ENCODE assay signal across 10 mouse cellular contexts in genomic region chr10:74994863-74995262, GRCm38 (mm10). TPM values are rescaled to one million over a fixed set of nuclear protein-coding genes. Genes with fewer than 3 reads are reported as not detected.
DNase-seq lines count a peak whose midpoint lies in the region; ATAC-seq and TF ChIP-seq lines count a peak whose summit lies in the region.
"Had no signal": no experiment of that assay in that cellular context is flagged by ENCODE, and none has a peak within 500 bp of the region (broad histone marks: within the 10 kb centered on the region; RNA-seq: fewer than 3 reads in every experiment).

No protein-coding gene starts in this region.

- no peaks in the 10 kb centered on the region for H3K9me3 ChIP-seq in kidney, embryonic 14.5 days (ENCODE audit: control insufficient read depth, low read length)
- H3K9me3 ChIP-seq in embryonic facial prominence, embryonic 15.5 days (replicated peaks) = no peaks in the 10 kb centered on the region
- no peaks in the 10 kb centered on the region for H3K9me3 ChIP-seq in hindbrain, postnatal 0 days (ENCODE audit: low read length)
- no peaks in the 10 kb centered on the region for H3K9me3 ChIP-seq in neural tube, embryonic 13.5 days

- DNase-seq in kidney, adult 18-20 months = no peak
- DNase-seq in hindbrain, postnatal 0 days (ENCODE audit: low spot score) = peak; percentile 29
- no peak for DNase-seq in cerebellum, adult 18-20 months
- DNase-seq in cerebellum, adult 11-12 months = no peak
- DNase-seq: lung, adult 2 months had no signal

- no peak overlapping the region for H3K27ac ChIP-seq in kidney, embryonic 14.5 days (ENCODE audit: low read depth, low read length)
- no peak overlapping the region for H3K27ac ChIP-seq in embryonic facial prominence, embryonic 15.5 days (replicated peaks)
- H3K27ac ChIP-seq in hindbrain, postnatal 0 days = no peak overlapping the region
- peak overlapping the region; percentile 52 for H3K27ac ChIP-seq in neural tube, embryonic 13.5 days (replicated peaks)

- H3K9ac ChIP-seq in kidney, embryonic 14.5 days (ENCODE audit: low read depth, low read length) = no peak overlapping the region
- no peak overlapping the region for H3K9ac ChIP-seq in embryonic facial prominence, embryonic 15.5 days
- H3K9ac ChIP-seq in hindbrain, postnatal 0 days (replicated peaks; ENCODE audit: low read length) = no peak overlapping the region
- no peak overlapping the region; the same call in 1 of the 2 replicates for H3K9ac ChIP-seq in neural tube, embryonic 13.5 days

- peak overlapping the region; percentile 39 for H3K4me2 ChIP-seq in kidney, embryonic 14.5 days (replicated peaks; ENCODE audit: low read depth, low read length)
- peak overlapping the region; percentile 49 for H3K4me2 ChIP-seq in embryonic facial prominence, embryonic 15.5 days (replicated peaks)
- H3K4me2 ChIP-seq in hindbrain, postnatal 0 days (ENCODE audit: low read depth, low read length) = peak overlapping the region; percentile 45; the same call in 1 of the 2 replicates
- H3K4me2 ChIP-seq in neural tube, embryonic 13.5 days = peak overlapping the region; percentile 49

- H3K4me1 ChIP-seq in kidney, embryonic 14.5 days (ENCODE audit: control insufficient read depth, insufficient read depth, low read length) = peaks cover 18% of the 10 kb centered on the region
- H3K4me1 ChIP-seq in embryonic facial prominence, embryonic 15.5 days = peaks cover 11% of the 10 kb centered on the region; the same call in 1 of the 2 replicates
- peaks cover 16% of the 10 kb centered on the region for H3K4me1 ChIP-seq in hindbrain, postnatal 0 days (ENCODE audit: insufficient read depth, low read length)
- H3K4me1 ChIP-seq in neural tube, embryonic 13.5 days (replicated peaks) = peaks cover 56% of the 10 kb centered on the region

- WGBS in kidney, embryonic 14.5 days = 12% methylated on average over 5 of the region's 5 CpGs
- 21% methylated on average over 5 of the region's 5 CpGs for WGBS in embryonic facial prominence, embryonic 15.5 days
- WGBS in hindbrain, postnatal 0 days = 4% methylated on average over 5 of the region's 5 CpGs
- WGBS in neural tube, embryonic 13.5 days = 7% methylated on average over 5 of the region's 5 CpGs

- H3K27me3 ChIP-seq in kidney, embryonic 14.5 days (ENCODE audit: control insufficient read depth, insufficient read depth, low read length) = no peaks in the 10 kb centered on the region
- H3K27me3 ChIP-seq in embryonic facial prominence, embryonic 15.5 days = no peaks in the 10 kb centered on the region
- H3K27me3 ChIP-seq in hindbrain, postnatal 0 days (ENCODE audit: insufficient read depth, low read length) = no peaks in the 10 kb centered on the region
- H3K27me3 ChIP-seq in neural tube, embryonic 13.5 days = no peaks in the 10 kb centered on the region

- no peaks in the 10 kb centered on the region for H3K36me3 ChIP-seq in kidney, embryonic 14.5 days (ENCODE audit: control insufficient read depth, insufficient read depth, low read length)
- H3K36me3 ChIP-seq in embryonic facial prominence, embryonic 15.5 days = no peaks in the 10 kb centered on the region
- H3K36me3 ChIP-seq in hindbrain, postnatal 0 days (ENCODE audit: insufficient read depth, low read length) = peaks cover 16% of the 10 kb centered on the region; the same call in 1 of the 2 replicates
- H3K36me3 ChIP-seq in neural tube, embryonic 13.5 days = peaks cover 21% of the 10 kb centered on the region

- TF ChIP-seq CTCF in hindbrain, postnatal 0 days (IDR thresholded peaks at IDR 0.05; ENCODE audit: low read depth) = no peak

- ATAC-seq in kidney, embryonic 14.5 days (ENCODE audit: low FRiP score, low TSS enrichment) = no peak
- no peak for ATAC-seq in embryonic facial prominence, embryonic 15.5 days (ENCODE audit: insufficient number of reproducible peaks, low FRiP score, low TSS enrichment, low read depth)
- no peak for ATAC-seq in hindbrain, postnatal 0 days
- peak; percentile 42 for ATAC-seq in neural tube, embryonic 13.5 days (ENCODE audit: low read depth)
- ATAC-seq in CD4-positive, CD25-positive, alpha-beta regulatory T cell, adult 4 months = no peak

- no peak overlapping the region for H3K4me3 ChIP-seq in kidney, embryonic 14.5 days (ENCODE audit: low read length)
- H3K4me3 ChIP-seq in embryonic facial prominence, embryonic 15.5 days (replicated peaks) = no peak overlapping the region
- no peak overlapping the region for H3K4me3 ChIP-seq in hindbrain, postnatal 0 days (ENCODE audit: low read length)
- H3K4me3 ChIP-seq in neural tube, embryonic 13.5 days = 0 out of 2 replicates have a peak overlapping the region, but pooled peaks have one; percentile 11

RNA-seq across cellular contexts. Expression of gene Gnaz, which starts 27.9 kb away (rescaled TPM):
- polyA plus RNA-seq in kidney, embryonic 14.5 days (2014; fragmentation: Nextera tagmentation; extraction: Ambion mirVana) = 5.9 and 6.0 TPM in 2 replicates
- polyA plus RNA-seq in embryonic facial prominence, embryonic 15.5 days (2015; fragmentation: Nextera tagmentation; extraction: Ambion mirVana) = 4.0 and 5.8 TPM in 2 replicates
- 166 and 178 TPM in 2 replicates for total RNA-seq in hindbrain, postnatal 0 days (2014; rRNA removed)
- polyA plus RNA-seq in hindbrain, postnatal 0 days (2015; fragmentation: Nextera tagmentation; extraction: Ambion mirVana) = 88.3 and 99.9 TPM in 2 replicates
- 46.1 and 51.9 TPM in 2 replicates for polyA plus RNA-seq in neural tube, embryonic 13.5 days (2015; fragmentation: Nextera tagmentation; extraction: Ambion mirVana)
- polyA plus RNA-seq in CD4-positive, CD25-positive, alpha-beta regulatory T cell, adult 4 months (2017; shearing (Covaris generic)) = not detected

RNA-seq across cellular contexts. Expression of gene Rsph14, which starts 37.5 kb away (rescaled TPM):
- not detected in 2 replicates for polyA plus RNA-seq in kidney, embryonic 14.5 days (2014; fragmentation: Nextera tagmentation; extraction: Ambion mirVana)
- polyA plus RNA-seq in embryonic facial prominence, embryonic 15.5 days (2015; fragmentation: Nextera tagmentation; extraction: Ambion mirVana) = 5.2 and 6.9 TPM in 2 replicates
- 1.7 TPM in 1 of 2 replicates, not detected in the other for total RNA-seq in hindbrain, postnatal 0 days (2014; rRNA removed)
- polyA plus RNA-seq in hindbrain, postnatal 0 days (2015; fragmentation: Nextera tagmentation; extraction: Ambion mirVana) = 0.43 and 0.46 TPM in 2 replicates
- polyA plus RNA-seq in neural tube, embryonic 13.5 days (2015; fragmentation: Nextera tagmentation; extraction: Ambion mirVana) = 0.35 TPM in 1 of 2 replicates, not detected in the other
- not detected for polyA plus RNA-seq in CD4-positive, CD25-positive, alpha-beta regulatory T cell, adult 4 months (2017; shearing (Covaris generic))
- total RNA-seq: granulocyte monocyte progenitor cell, adult 5-6 weeks had no signal

RNA-seq across cellular contexts. Expression of gene Rab36, which starts 42.0 kb away (rescaled TPM):
- polyA plus RNA-seq in kidney, embryonic 14.5 days (2014; fragmentation: Nextera tagmentation; extraction: Ambion mirVana) = 9.6 and 11.8 TPM in 2 replicates
- 10.6 and 15.0 TPM in 2 replicates for polyA plus RNA-seq in embryonic facial prominence, embryonic 15.5 days (2015; fragmentation: Nextera tagmentation; extraction: Ambion mirVana)
- 16.7 and 17.7 TPM in 2 replicates for total RNA-seq in hindbrain, postnatal 0 days (2014; rRNA removed)
- polyA plus RNA-seq in hindbrain, postnatal 0 days (2015; fragmentation: Nextera tagmentation; extraction: Ambion mirVana) = 25.3 TPM in 2 replicates
- 12.3 TPM in 2 replicates for polyA plus RNA-seq in neural tube, embryonic 13.5 days (2015; fragmentation: Nextera tagmentation; extraction: Ambion mirVana)
- polyA plus RNA-seq in CD4-positive, CD25-positive, alpha-beta regulatory T cell, adult 4 months (2017; shearing (Covaris generic)) = 1 to 10 TPM in 1 of 2 experiments, under 1 TPM in 1; 0.54 to 1.8 TPM
